ENCODE assay signal across 15 mouse cellular contexts in genomic region chr4:89692780-89693179, GRCm38 (mm10). TPM values are rescaled to one million over a fixed set of nuclear protein-coding genes. Genes with fewer than 3 reads are reported as not detected.
DNase-seq lines count a peak whose midpoint lies in the region; ATAC-seq and TF ChIP-seq lines count a peak whose summit lies in the region.
"Had no signal": no experiment of that assay in that cellular context is flagged by ENCODE, and none has a peak within 500 bp of the region (broad histone marks: within the 10 kb centered on the region; RNA-seq: fewer than 3 reads in every experiment).

No protein-coding gene starts in this region.

- no peak overlapping the region for H3K4me2 ChIP-seq in kidney, postnatal 0 days (ENCODE audit: low read length)
- no peak overlapping the region for H3K4me2 ChIP-seq in midbrain, postnatal 0 days (ENCODE audit: low read depth, low read length, poor library complexity, severe bottlenecking)
- H3K4me2 ChIP-seq in midbrain, embryonic 16.5 days (ENCODE audit: low read length) = no peak overlapping the region
- H3K4me2 ChIP-seq: heart, embryonic 11.5 days; limb, embryonic 12.5 days had no signal

- no peaks in the 10 kb centered on the region for H3K9me3 ChIP-seq in kidney, postnatal 0 days (replicated peaks; ENCODE audit: low read length)
- no peaks in the 10 kb centered on the region for H3K9me3 ChIP-seq in midbrain, postnatal 0 days (ENCODE audit: low read length)
- no peaks in the 10 kb centered on the region for H3K9me3 ChIP-seq in midbrain, embryonic 16.5 days (replicated peaks; ENCODE audit: control insufficient read depth, low read length, poor library complexity, severe bottlenecking)
- H3K9me3 ChIP-seq: limb, embryonic 12.5 days; megakaryocyte, embryonic 14.5 days had no signal

- WGBS in kidney, postnatal 0 days = 32% methylated on average over 1 of the region's 1 CpGs
- 29% methylated on average over 1 of the region's 1 CpGs for WGBS in kidney, adult 2 months
- 40% methylated on average over 1 of the region's 1 CpGs for WGBS in midbrain, postnatal 0 days
- 33% methylated on average over 1 of the region's 1 CpGs for WGBS in midbrain, embryonic 16.5 days

- no peak overlapping the region for H3K27ac ChIP-seq in kidney, postnatal 0 days
- no peak overlapping the region for H3K27ac ChIP-seq in kidney, adult 2 months (ENCODE audit: insufficient read depth, low read depth, low read length)
- H3K27ac ChIP-seq in midbrain, postnatal 0 days (ENCODE audit: low read depth, low read length) = no peak overlapping the region
- H3K27ac ChIP-seq in midbrain, embryonic 16.5 days (ENCODE audit: low read length) = no peak overlapping the region
- H3K27ac ChIP-seq: limb, embryonic 12.5 days had no signal

- H3K4me3 ChIP-seq in kidney, postnatal 0 days (replicated peaks; ENCODE audit: low read depth, low read length) = no peak overlapping the region
- no peak overlapping the region for H3K4me3 ChIP-seq in kidney, adult 2 months (ENCODE audit: insufficient read depth, low read depth, low read length)
- H3K4me3 ChIP-seq in midbrain, postnatal 0 days (ENCODE audit: low read depth, low read length) = no peak overlapping the region
- H3K4me3 ChIP-seq in midbrain, embryonic 16.5 days (ENCODE audit: low read depth, low read length) = no peak overlapping the region
- H3K4me3 ChIP-seq: erythroblast, embryonic 14.5 days; limb, embryonic 12.5 days; megakaryocyte, embryonic 14.5 days had no signal

- DNase-seq in kidney, postnatal 0 days (ENCODE audit: low spot score) = peak; percentile 52
- no peak for DNase-seq in kidney, adult 2 months
- DNase-seq in midbrain, postnatal 0 days (ENCODE audit: low spot score) = no peak
- DNase-seq in Muller cell, postnatal 12 days (ENCODE audit: inconsistent ontology term) = peak; percentile 9
- peak; percentile 28 for DNase-seq in naive thymus-derived CD4-positive, alpha-beta T cell, adult 2 months (ENCODE audit: low read depth)
- no peak for DNase-seq in urinary bladder, postnatal 25 days (ENCODE audit: low spot score)
- DNase-seq in spleen, postnatal 10 days (ENCODE audit: low spot score in 2 of 2) = no peak
- DNase-seq: cerebellum, postnatal 14 days; right cerebral cortex, postnatal 14 days had no signal

- no peaks in the 10 kb centered on the region for H3K36me3 ChIP-seq in kidney, postnatal 0 days (ENCODE audit: insufficient read depth, low read length)
- H3K36me3 ChIP-seq in kidney, adult 2 months (ENCODE audit: control insufficient read depth, insufficient read depth, low read length) = no peaks in the 10 kb centered on the region
- no peaks in the 10 kb centered on the region for H3K36me3 ChIP-seq in midbrain, postnatal 0 days (ENCODE audit: insufficient read depth, low read length)
- H3K36me3 ChIP-seq in midbrain, embryonic 16.5 days (ENCODE audit: control insufficient read depth, insufficient read depth, low read length) = no peaks in the 10 kb centered on the region
- H3K36me3 ChIP-seq: limb, embryonic 12.5 days had no signal

- H3K27me3 ChIP-seq in kidney, postnatal 0 days (ENCODE audit: insufficient read depth, low read length) = peaks cover 21% of the 10 kb centered on the region
- H3K27me3 ChIP-seq in kidney, adult 2 months (replicated peaks; ENCODE audit: control insufficient read depth, insufficient read depth, low read length) = peaks cover 2% of the 10 kb centered on the region; the same call in 1 of the 2 replicates
- H3K27me3 ChIP-seq in midbrain, postnatal 0 days (ENCODE audit: insufficient read depth, low read length) = peaks cover 12% of the 10 kb centered on the region
- H3K27me3 ChIP-seq in midbrain, embryonic 16.5 days (ENCODE audit: control insufficient read depth, insufficient read depth, low read depth, low read length) = peaks cover 8% of the 10 kb centered on the region

- H3K9ac ChIP-seq in kidney, postnatal 0 days (ENCODE audit: low read depth, low read length) = no peak overlapping the region
- no peak overlapping the region for H3K9ac ChIP-seq in midbrain, postnatal 0 days (replicated peaks; ENCODE audit: low read length, poor library complexity, severe bottlenecking)
- no peak overlapping the region for H3K9ac ChIP-seq in midbrain, embryonic 16.5 days (ENCODE audit: low read depth, low read length)
- H3K9ac ChIP-seq: limb, embryonic 12.5 days had no signal

- peak; percentile 66 for TF ChIP-seq CTCF in kidney, postnatal 0 days (IDR thresholded peaks at IDR 0.05; ENCODE audit: low read depth)
- TF ChIP-seq CTCF in kidney, adult 2 months (conservative IDR thresholded peaks at IDR 0.05; ENCODE audit: insufficient read depth, insufficient read length, low read depth, low read length) = no peak
- TF ChIP-seq CTCF in midbrain, postnatal 0 days (IDR thresholded peaks at IDR 0.05) = peak; percentile 52

- ATAC-seq in kidney, postnatal 0 days (replicated peaks; ENCODE audit: low FRiP score, low read depth) = no peak
- no peak for ATAC-seq in midbrain, postnatal 0 days (ENCODE audit: low FRiP score)
- ATAC-seq in midbrain, embryonic 16.5 days = no peak

- no peak for TF ChIP-seq POLR2A in kidney, adult 2 months (IDR thresholded peaks at IDR 0.05; ENCODE audit: low read depth, low read length)

- H3K4me1 ChIP-seq in kidney, postnatal 0 days (replicated peaks; ENCODE audit: insufficient read depth, low read length) = no peaks in the 10 kb centered on the region
- no peaks in the 10 kb centered on the region for H3K4me1 ChIP-seq in kidney, adult 2 months (ENCODE audit: control insufficient read depth, insufficient read depth, low read length)
- peaks cover 5% of the 10 kb centered on the region; the same call in 1 of the 2 replicates for H3K4me1 ChIP-seq in midbrain, postnatal 0 days (ENCODE audit: insufficient read depth, low read length)
- peaks cover 3% of the 10 kb centered on the region; the same call in 1 of the 2 replicates for H3K4me1 ChIP-seq in midbrain, embryonic 16.5 days (ENCODE audit: control insufficient read depth, insufficient read depth, low read length)

RNA-seq across cellular contexts. Expression of gene Dmrta1, which starts 13.5 kb away (rescaled TPM):
- 0.05 and 0.08 TPM in 2 replicates for polyA plus RNA-seq in kidney, postnatal 0 days (2015; fragmentation: Nextera tagmentation; extraction: Ambion mirVana)
- polyA plus RNA-seq in kidney, adult 2 months (2012; rRNA removed) = 0.03 and 0.05 TPM in 2 replicates
- 0.71 and 4.6 TPM in 2 replicates for total RNA-seq in midbrain, postnatal 0 days (2014; rRNA removed)
- polyA plus RNA-seq in midbrain, postnatal 0 days (2015; fragmentation: Nextera tagmentation; extraction: Ambion mirVana) = 0.22 and 0.35 TPM in 2 replicates
- 0.20 and 0.42 TPM in 2 replicates for polyA plus RNA-seq in midbrain, embryonic 16.5 days (2015; fragmentation: Nextera tagmentation; extraction: Ambion mirVana)
- polyA plus RNA-seq: erythroblast, embryonic 14.5 days; large intestine, adult 2 months had no signal

Comparison
In these comparisons a context has a peak if more than half of its experiments do, and no peak if none do; other contexts are left out.
1. DNase-seq: peak in kidney, postnatal 0 days (single experiment), Muller cell, postnatal 12 days (single experiment) and naive thymus-derived CD4-positive, alpha-beta T cell, adult 2 months (single experiment); none in kidney, adult 2 months (single experiment), midbrain, postnatal 0 days (single experiment), urinary bladder, postnatal 25 days (single experiment) and spleen, postnatal 10 days (0 of 2).